Mouse (Mus musculus) heart, adult 2 months (tissue): Measurements from ENCODE around the gene 9930104L06Rik. TPM values are rescaled to one million over a fixed set of nuclear protein-coding genes. Genes with fewer than 3 reads are reported as not detected.
A peak's percentile ranks its signal among the peaks of the same experiment; 100 is the strongest.

Source experiments
- DNase-seq, 2 experiments: peaks; one replicate each; pipeline ENCODE4 v3.0.0; 2021
- H3K27ac ChIP-seq: fragments of 200-600 bp; 2 replicates; pipeline ENCODE4 v1.8.1; 2022
- H3K27me3 ChIP-seq: fragments of 200-500 bp; 2 replicates; pipeline ENCODE4 v1.6.1; 2012; ENCODE audit warnings: mild to moderate bottlenecking, low read length, inconsistent platforms, mixed read lengths; ENCODE audit not compliant: control insufficient read depth, insufficient read depth
- H3K36me3 ChIP-seq: fragments of 200-500 bp; 2 replicates; pipeline ENCODE4 v1.6.1; 2012; ENCODE audit warnings: low read length, inconsistent platforms; ENCODE audit not compliant: control insufficient read depth, insufficient read depth
- H3K4me1 ChIP-seq: fragments of 200-500 bp; 2 replicates; pipeline ENCODE4 v1.6.1; 2011; ENCODE audit warnings: low read length; ENCODE audit not compliant: control insufficient read depth, insufficient read depth
- H3K4me3 ChIP-seq: fragments of 200-600 bp; 2 replicates; pipeline ENCODE4 v1.8.1; 2022
- H3K79me2 ChIP-seq: fragments of 200-500 bp; replicated peaks from 2 replicates; pipeline ENCODE4 v1.6.1; 2012; ENCODE audit warnings: mild to moderate bottlenecking, inconsistent platforms, low read length, moderate library complexity, mixed read lengths; ENCODE audit not compliant: control insufficient read depth, insufficient read depth
- H3K9ac ChIP-seq: fragments of 200-500 bp; 2 replicates; pipeline ENCODE4 v1.6.1; 2012; ENCODE audit warnings: low read depth, mild to moderate bottlenecking, control low read depth, inconsistent platforms, low read length, mixed read lengths
- CTCF ChIP-seq: fragments of 200-600 bp; IDR thresholded peaks from 2 replicates; pipeline ENCODE4 v1.8.1; 2022; ENCODE audit warnings: antibody characterized with exemption, mild to moderate bottlenecking, moderate library complexity
- EP300 ChIP-seq: fragments of 200-500 bp; IDR thresholded peaks from 2 replicates; pipeline ENCODE4 v1.6.1; 2011; ENCODE audit warnings: low read depth, low read length, control low read depth; ENCODE audit not compliant: insufficient read depth
- POLR2A ChIP-seq: fragments of 200-500 bp; IDR thresholded peaks from 2 replicates; pipeline ENCODE4 v1.6.1; 2011; ENCODE audit warnings: mild to moderate bottlenecking, low read depth, low read length, control low read depth; ENCODE audit not compliant: insufficient read depth
- WGBS: fragments of 180-500 bp; shearing (Covaris S2); methylation state at CpG from one replicate; pipeline ENCODE4 v1.1.7; 2018; 5-methylcytosine and 5-hydroxymethylcytosine counted together
- intact Hi-C: fragments of 180-260 bp; cut with DNase I; formaldehyde crosslinking; loops from one replicate; pipeline ENCODE4 v1.15.1; 2025
- polyA plus RNA-seq: library from polyadenylated mRNA; depleted of rRNA; stranded (reverse); fragments of >200 nt; gene quantifications from 2 replicates; pipeline ENCODE4 v1.2.3, GENCODE M21; 2012
- total RNA-seq, 2 experiments: library from RNA; stranded (reverse); gene quantifications; 2 replicates each; pipeline ENCODE4 v1.2.3; 2021

The 9930104L06Rik gene
- total and polyA plus RNA-seq, 3 experiments, result 5.9 to 8.4 (median 6.1) TPM

DNA sequence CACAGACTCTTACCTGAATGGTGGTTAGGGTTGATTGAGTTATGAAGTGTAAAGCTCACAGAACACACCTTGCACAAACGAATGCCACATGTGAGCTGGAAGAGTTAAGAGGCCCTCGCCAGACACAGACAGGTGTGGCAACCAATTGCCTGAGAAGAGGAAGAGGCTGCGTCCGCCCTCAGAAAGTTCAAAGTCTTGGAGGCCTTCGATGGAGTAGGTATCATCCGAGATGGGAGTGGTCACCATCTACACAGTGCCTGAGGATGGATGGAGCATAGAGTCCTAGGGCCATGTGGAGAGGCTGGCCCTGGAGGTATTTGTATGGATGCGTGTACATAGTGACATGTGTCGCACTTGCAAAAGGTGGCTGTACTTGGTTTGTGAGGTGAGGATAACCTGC, 34.2 kb downstream of the 9930104L06Rik start:
- no peaks in the 10 kb centered on the region for H3K4me1 ChIP-seq
- no peak overlapping the region for H3K27ac ChIP-seq
- no peaks in the 10 kb centered on the region for H3K27me3 ChIP-seq
- no peaks in the 10 kb centered on the region for H3K36me3 ChIP-seq
- no peaks in the 10 kb centered on the region for H3K79me2 ChIP-seq
- intact Hi-C loops, result no loop called here
- DNase-seq, result no peak
- whole genome bisulfite sequencing, result 77% methylated on average over 8 of the region's 8 CpGs
- TF ChIP-seq EP300, result no peak
- TF ChIP-seq POLR2A, result no peak
- no peak for TF ChIP-seq CTCF
- H3K4me3 ChIP-seq, result no peak overlapping the region
- no peak overlapping the region for H3K9ac ChIP-seq

- Histone ChIP-seq H3K4me1 (no peaks in the 10 kb centered on the region), H3K27me3 (no peaks in the 10 kb centered on the region), H3K36me3 (no peaks in the 10 kb centered on the region), H3K9ac (no peak overlapping the region), H3K27ac (no peak overlapping the region), H3K4me3 (no peak overlapping the region), H3K79me2 (no peaks in the 10 kb centered on the region)
- WGBS, result 39% methylated on average over 9 of the region's 9 CpGs
- DNase-seq, result no peak
- intact Hi-C loops, result no loop called here
- no peak for TF ChIP-seq CTCF
- no peak for TF ChIP-seq EP300
- no peak for TF ChIP-seq POLR2A
Measured at GRCm38 (mm10) chr4:124972316-124972715, 35.5 kb downstream of the 9930104L06Rik start.

DNA sequence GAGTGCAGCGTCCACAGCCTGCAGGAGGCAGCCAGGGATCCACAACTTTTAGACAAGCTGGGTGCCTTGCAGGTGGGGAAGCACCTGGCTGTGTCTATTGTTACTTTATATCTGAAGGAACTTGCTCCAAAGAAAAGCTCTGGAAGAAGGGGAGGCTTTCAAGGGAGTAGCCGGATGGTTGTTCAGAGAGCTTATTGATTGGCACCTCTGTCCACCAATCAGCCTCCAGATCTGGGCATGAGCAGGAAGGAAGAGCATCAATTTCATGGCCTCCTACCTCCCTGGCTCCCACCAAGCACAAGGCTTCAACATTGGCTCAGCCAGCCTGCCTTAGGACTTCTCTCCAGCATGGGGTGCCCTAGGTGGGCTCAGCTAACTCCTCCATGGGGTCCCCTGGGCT, 36.4 kb downstream of the 9930104L06Rik start:
- H3K4me1 ChIP-seq, result no peaks in the 10 kb centered on the region
- H3K9ac ChIP-seq, result no peak overlapping the region
- H3K4me3 ChIP-seq, result no peak overlapping the region
- TF ChIP-seq CTCF, result no peak
- no peak for TF ChIP-seq EP300
- TF ChIP-seq POLR2A, result no peak
- WGBS, result 63% methylated on average over 2 of the region's 2 CpGs
- intact Hi-C loops, result no loop called here
- H3K27ac ChIP-seq, result no peak overlapping the region
- H3K27me3 ChIP-seq, result no peaks in the 10 kb centered on the region
- H3K36me3 ChIP-seq, result no peaks in the 10 kb centered on the region
- DNase-seq, result no peak
- no peaks in the 10 kb centered on the region for H3K79me2 ChIP-seq

DNA sequence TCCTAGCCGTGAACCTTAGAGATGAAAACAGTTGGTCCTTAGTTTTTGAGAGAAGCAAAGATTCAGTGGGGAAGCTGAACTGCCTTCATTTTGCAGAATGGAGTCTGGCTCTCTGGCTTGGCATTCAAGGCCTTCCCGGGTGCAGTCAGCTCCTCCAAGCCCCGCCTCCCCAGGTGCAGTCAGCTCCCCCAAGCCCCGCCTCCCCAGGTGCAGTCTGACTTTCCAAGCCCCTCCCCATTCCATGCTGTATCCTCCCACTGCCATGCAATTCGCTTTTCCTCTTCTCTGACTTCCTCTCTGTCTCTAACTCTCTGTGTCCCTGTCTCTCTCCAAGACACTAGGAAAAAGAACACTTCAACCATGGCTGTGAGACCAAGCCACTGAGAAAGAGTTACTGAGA, 41.4 kb downstream of the 9930104L06Rik start:
- Histone ChIP-seq H3K36me3 (no peaks in the 10 kb centered on the region), H3K9ac (no peak overlapping the region), H3K27ac (no peak overlapping the region), H3K79me2 (no peaks in the 10 kb centered on the region), H3K4me3 (no peak overlapping the region), H3K4me1 (no peaks in the 10 kb centered on the region), H3K27me3 (peaks cover 1% of the 10 kb centered on the region; the same call in 1 of the 2 replicates)
- no peak for TF ChIP-seq POLR2A
- TF ChIP-seq EP300, result no peak
- no peak for TF ChIP-seq CTCF
- DNase-seq, result no peak
- intact Hi-C loops, result no loop called here
- WGBS, result 27% methylated on average over 5 of the region's 5 CpGs

- no peak overlapping the region for H3K4me3 ChIP-seq
- H3K9ac ChIP-seq, result no peak overlapping the region
- TF ChIP-seq POLR2A (no peak), CTCF (peak; percentile 26; the same call in 1 of the 2 replicates)
- 21% methylated on average over 9 of the region's 9 CpGs for WGBS
- no peaks in the 10 kb centered on the region for H3K4me1 ChIP-seq
- H3K27ac ChIP-seq, result no peak overlapping the region
- no peaks in the 10 kb centered on the region for H3K79me2 ChIP-seq
- no peaks in the 10 kb centered on the region for H3K36me3 ChIP-seq
- intact Hi-C loops, result no loop called here
- no peak for DNase-seq
- peaks cover 19% of the 10 kb centered on the region for H3K27me3 ChIP-seq
Measured at GRCm38 (mm10) chr4:124983893-124984526, 47.2 kb downstream of the 9930104L06Rik start.

DNA sequence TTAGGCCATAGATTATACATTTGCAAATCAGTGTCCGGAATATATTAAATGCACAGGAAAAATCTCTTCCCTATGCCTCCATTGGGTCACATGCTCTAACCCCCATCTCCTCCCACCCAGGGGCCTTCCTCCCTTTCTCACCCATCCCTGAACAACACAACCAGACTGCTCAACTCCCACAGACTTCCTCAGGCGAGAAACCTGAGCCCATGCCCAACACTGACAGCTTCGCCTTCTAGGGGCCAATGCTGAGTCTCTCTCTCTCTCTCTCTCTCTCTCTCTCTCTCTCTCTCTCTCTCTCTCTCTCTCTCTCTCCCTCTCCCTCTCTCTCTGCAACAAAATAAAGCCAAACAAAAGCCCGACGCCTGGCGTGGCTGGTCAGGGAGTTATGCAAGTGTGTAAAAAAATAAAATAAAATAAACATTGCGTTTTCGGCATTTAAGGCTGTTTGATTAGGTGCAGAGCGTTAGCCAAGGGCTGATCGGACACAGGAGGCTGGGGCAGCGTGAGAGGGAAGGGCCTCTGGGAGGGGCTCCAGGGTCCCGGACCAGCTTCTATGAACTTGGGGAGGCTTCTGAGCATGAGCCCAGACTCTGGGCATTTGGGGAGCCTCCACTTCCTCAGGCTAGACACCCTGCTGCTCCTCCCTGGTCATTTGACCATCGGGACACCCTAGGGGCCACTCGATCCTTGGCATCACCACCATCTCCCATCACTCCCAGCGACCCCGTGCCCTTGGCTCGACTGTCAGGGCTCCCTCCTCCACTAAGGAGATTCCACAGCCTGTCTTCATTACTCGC, 48.2 kb downstream of the 9930104L06Rik start:
- WGBS, result 12% methylated on average over 18 of the region's 18 CpGs
- intact Hi-C loops, result no loop called here
- Histone ChIP-seq H3K4me3 (no peak overlapping the region), H3K79me2 (no peaks in the 10 kb centered on the region), H3K36me3 (no peaks in the 10 kb centered on the region), H3K27ac (no peak overlapping the region), H3K9ac (no peak overlapping the region), H3K4me1 (no peaks in the 10 kb centered on the region), H3K27me3 (peaks cover 21% of the 10 kb centered on the region)
- no peak for DNase-seq
- TF ChIP-seq CTCF (no peak), EP300 (no peak), POLR2A (no peak)
